Mouse (Mus musculus) embryonic stem cell, embryonic (primary cell): ENCODE results near the gene Trpm5.

Experiments
- CTCF ChIA-PET, 4 experiments: fragments of 300-600 bp in 2 of 4; fragments of 350-600 bp in 2 of 4; sonication (Branson Sonifier 250); formaldehyde crosslinking; loops; one replicate each; lab custom pipeline; 2022; ENCODE audit warnings: inconsistent platforms in 2 of 4; lab: Charles Lee
- POLR2A ChIA-PET, 4 experiments: fragments of 300-600 bp in 2 of 4; fragments of 350-600 bp in 2 of 4; sonication (Branson Sonifier 250); formaldehyde crosslinking; loops; one replicate each; lab custom pipeline; 2022; ENCODE audit warnings: antibody characterized with exemption in 4 of 4, inconsistent platforms in 1 of 4; lab: Charles Lee

The Trpm5 gene

DNA sequence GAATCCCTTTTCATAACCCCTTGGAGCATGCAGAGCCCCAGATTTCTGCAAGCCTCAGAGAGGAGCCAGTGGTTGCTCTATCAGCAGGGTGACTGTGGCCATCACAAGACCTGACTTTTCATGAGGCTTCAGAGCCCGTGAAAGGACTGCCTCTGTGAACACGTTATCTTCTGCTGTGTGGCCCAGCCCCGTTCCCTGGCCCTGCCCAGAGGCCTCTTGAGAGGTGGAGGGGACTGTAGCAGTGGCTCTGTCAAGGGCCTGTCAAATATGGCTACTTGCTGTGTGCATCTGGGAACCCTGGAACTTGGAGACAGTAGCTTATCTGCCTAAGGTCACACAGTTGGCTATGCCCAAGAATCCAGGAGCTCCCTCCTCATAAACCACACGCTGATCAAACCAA, 17.3 kb upstream of the Trpm5 start:
- ChIA-PET POLR2A (interaction anchor here in 2 of 4 experiments (1.1 to 2.2 kb wide), 4 partner anchors 8 to 27 kb away, joined by 3 to 5 read pairs (median 4); no protein-coding TSS in a partner anchor), CTCF (interaction anchor here (0.5 to 2.3 kb wide), 15 partner anchors 12 to 394 kb away, joined by 3 to 21 read pairs (median 6); partner anchors contain the start of gene Trpm5 (in 1 of the 4))

DNA sequence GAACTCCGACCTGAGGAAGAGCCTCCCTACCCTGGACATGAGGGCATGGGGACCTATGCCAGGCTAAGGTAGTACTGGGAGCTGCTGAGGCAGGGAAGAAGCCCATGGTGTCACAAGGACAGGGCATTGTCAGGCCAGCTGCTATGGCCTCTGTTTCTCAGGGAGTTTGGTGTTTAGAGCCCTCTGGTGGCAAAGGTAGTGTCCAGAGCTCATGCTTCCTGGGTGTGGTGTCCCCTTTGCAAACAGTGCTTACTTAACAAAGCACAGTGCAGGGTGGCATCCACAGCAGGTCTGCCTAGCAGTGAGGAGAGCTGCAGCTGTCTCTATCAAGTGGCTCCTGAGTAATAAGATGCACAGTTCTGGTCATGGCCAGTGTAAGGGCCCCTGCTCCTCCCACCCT, 16.4 kb upstream of the Trpm5 start:
- POLR2A ChIA-PET, result interaction anchor here in 2 of 4 experiments (0.7 to 2.2 kb wide), 6 partner anchors 9 to 357 kb away, joined by 3 to 5 read pairs (median 4); no protein-coding TSS in a partner anchor
- CTCF ChIA-PET, result interaction anchor here (0.5 to 2.7 kb wide), 30 partner anchors 9 to 638 kb away, joined by 3 to 21 read pairs (median 6); partner anchors contain the start of genes Trpm5 (in 2 of the 4) and Slc22a18 (in 1 of the 4)

DNA sequence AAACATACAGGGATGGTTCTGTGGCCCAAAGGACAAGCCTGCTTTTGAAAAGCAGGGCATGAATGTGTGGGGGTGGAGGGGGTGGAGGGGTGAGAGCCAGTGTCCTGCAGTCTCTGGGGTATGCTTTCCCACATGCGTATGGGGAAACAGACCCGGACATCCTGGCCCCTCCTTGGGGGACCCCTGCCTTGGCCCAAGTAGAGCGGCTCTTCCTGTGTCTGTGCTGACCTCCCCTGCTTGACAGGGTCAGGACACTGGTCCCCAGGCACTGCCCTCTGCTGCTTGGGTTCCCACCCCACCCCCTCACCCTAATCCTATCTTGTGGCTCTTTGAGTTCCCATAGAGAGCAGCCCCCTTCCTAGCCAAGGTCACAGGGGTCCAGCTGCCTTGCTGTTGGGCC, 15.3 kb upstream of the Trpm5 start:
- POLR2A ChIA-PET, result interaction anchor here in 2 of 4 experiments (0.7 to 1.3 kb wide), 4 partner anchors 10 to 44 kb away, joined by 3 to 4 read pairs (median 4); no protein-coding TSS in a partner anchor
- CTCF ChIA-PET, result interaction anchor here (0.5 to 2.7 kb wide), 13 partner anchors 15 to 364 kb away, joined by 3 to 12 read pairs (median 6); partner anchors contain the start of genes Trpm5 (in 2 of the 4) and Slc22a18 (in 1 of the 4)

DNA sequence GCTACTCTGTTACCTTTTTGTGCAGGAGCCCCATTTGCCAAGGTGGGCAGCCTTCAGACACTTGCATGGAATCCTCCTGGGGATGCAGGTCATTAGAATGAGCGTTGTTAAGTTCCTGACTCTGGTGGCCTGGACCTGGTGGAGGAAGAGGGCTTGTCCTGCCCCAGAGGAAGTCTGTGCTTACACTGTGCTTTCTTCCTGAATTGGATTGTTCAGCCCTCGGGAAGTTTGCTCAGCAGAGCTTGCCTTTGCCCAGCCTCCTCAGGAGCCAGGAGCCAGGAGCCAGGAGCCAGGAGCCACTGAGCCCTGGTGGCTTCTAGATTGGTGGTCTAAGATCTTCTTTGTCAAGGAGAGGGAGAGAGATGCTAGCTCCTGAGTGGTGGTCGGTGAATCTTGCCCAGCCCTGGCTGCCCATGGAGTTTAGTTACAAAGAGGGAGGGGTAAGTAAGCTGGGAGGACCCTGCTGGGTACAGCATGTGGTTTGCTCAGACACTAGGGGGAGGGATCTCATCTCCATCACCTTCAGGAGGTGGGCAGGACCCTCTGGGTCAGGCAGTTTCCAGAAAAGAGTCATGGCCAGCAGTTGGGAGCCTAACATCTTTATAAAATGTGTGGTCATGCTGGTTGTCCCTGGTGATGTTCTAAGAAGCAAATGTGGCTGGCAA, 14.7 kb upstream of the Trpm5 start:
- ChIA-PET CTCF (interaction anchor here (0.5 to 2.7 kb wide), 9 partner anchors 14 to 364 kb away, joined by 3 to 10 read pairs (median 4); partner anchors contain the start of genes Trpm5 (in 2 of the 4) and Slc22a18 (in 1 of the 4)), POLR2A (interaction anchor here in 2 of 4 experiments (0.7 to 1.2 kb wide), 3 partner anchors 11 to 56 kb away, joined by 3 to 4 read pairs (median 3); no protein-coding TSS in a partner anchor)

DNA sequence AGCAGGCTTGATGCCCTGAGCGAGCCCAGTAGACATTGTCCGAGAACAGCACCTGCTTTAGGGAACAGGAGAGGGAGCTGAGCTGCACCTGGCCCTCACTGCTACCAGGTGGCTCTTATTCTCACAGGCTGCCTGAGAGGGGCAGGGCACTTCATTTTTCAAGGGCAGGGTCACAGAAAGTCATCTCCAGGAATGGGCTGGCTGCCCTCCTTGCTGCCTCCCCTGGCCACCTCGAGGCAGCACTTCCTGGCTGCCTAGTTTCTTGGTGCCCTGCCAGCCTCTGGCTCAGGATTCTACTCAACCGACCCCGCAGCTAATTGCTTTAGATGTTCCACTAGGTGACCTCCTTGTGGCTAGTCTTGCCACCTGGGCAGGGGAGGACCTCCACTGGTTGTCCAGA, 13.8 kb upstream of the Trpm5 start:
- ChIA-PET POLR2A (interaction anchor here in 3 of 4 experiments (0.8 to 1.7 kb wide), 4 partner anchors 9 to 43 kb away, joined by 3 read pairs; no protein-coding TSS in a partner anchor), CTCF (interaction anchor here in 2 of 4 experiments (0.7 to 2.2 kb wide), 7 partner anchors 16 to 398 kb away, joined by 3 to 7 read pairs (median 4); no protein-coding TSS in a partner anchor)

DNA sequence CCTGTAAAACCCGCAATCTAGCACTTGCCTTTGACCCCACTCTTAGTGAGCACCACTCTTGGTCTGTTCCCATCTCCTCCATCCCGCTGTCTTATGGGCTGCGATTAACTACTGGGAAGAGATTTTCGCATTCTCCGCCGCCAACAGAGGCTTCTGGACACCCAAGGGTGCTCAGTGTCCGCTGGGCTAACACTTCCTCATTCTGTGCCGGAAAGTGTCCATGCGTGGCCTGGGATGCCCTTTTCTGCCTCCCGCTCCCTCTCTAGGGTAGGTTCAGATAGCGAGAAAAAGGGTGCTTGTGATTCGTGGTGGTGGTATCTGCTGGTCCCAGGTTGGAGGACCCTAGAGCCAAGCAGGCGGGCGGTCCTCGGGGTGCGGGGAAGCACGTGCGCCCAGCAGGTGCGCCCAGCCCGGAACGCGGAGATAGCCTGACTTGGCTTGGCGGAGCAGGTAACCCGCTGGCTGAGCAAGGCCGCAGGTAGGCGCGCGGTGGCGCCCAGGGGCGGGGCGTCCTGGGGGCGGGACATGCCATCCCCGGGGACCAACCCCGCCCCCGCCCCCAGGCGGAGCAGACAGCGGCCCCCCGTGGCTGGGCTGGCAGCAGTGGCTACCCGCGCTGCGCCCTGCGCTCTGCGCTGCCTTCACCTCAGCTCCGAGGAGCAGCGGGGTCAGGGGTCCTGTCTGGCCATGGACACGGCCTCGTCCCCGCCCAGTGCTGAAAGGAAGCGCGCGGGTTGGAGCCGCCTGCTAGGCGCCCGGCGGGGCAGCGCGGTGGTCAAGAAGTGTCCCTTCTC, 12.4 kb upstream of the Trpm5 start:
- POLR2A ChIA-PET, result interaction anchor here in 3 of 4 experiments (1.3 to 1.7 kb wide), 5 partner anchors 10 to 18 kb away, joined by 3 to 4 read pairs (median 3); partner anchors contain the start of gene Trpm5 (in 1 of the 3)
- CTCF ChIA-PET, result interaction anchor here (0.7 to 2.3 kb wide), 15 partner anchors 12 to 399 kb away, joined by 3 to 6 read pairs (median 4); partner anchors contain the start of gene Trpm5 (in 2 of the 4)

DNA sequence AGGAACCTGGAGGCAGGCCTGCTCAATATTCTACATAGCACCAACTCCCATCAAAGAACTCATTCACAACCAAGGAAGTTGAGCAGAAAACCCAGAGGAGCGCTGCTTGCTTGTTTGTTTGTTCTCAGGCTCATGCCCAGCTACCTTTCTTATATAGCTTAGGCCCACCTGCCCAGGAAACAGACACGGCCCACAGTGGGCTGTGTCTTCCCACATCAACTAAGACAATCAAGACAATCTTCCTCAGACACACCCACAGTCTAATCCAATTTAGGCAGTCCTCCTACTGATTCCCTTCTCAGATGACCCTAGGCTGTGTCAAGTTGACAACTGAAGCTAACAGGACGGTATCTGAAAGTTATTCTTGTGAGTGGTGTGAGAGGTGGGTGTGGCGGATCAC, 11.6 kb upstream of the Trpm5 start, which contains the start of gene Kcnq1:
Kcnq1 (plus strand) TSS at position 301 of the 400 bp plus-strand sequence.
- ChIA-PET CTCF (interaction anchor here (0.7 to 2.3 kb wide), 10 partner anchors 11 to 360 kb away, joined by 3 to 6 read pairs (median 4); partner anchors contain the start of gene Trpm5 (in 2 of the 4)), POLR2A (interaction anchor here in 3 of 4 experiments (0.6 to 1.6 kb wide), 5 partner anchors 11 to 721 kb away, joined by 3 to 5 read pairs (median 3); no protein-coding TSS in a partner anchor)

DNA sequence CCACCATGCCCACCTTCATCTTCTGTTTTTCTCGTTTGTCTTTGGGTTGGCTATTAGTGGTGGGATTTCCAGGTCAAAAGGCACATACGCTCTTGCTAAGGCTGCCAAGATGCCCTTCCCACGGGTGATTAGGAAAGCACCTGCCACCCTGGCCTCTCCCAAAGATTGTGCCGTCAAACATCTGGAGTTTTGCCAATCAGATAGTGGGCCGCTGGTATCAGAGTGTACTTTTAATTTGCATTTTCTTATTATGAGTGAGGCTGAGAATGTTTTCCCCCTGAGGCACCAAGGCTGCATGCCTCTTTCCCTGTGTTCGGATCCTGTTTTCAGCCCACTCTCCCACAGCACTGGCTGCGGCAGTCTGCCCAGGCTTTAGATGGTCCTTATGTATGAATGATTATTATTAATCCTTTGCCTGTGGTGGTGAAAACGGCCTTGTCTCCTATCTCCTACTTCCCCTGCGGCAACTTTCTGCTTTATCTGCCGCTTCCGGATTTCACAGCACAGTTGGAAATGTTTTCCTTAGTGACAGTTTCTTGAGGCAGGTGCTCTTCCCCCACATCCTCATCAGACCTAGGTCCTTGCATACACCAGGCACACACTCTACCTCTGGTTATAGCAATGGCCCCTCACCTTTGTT, 10.9 kb upstream of the Trpm5 start:
- CTCF ChIA-PET, result interaction anchor here in 3 of 4 experiments (1.0 to 2.3 kb wide), 6 partner anchors 11 to 361 kb away, joined by 3 to 6 read pairs (median 4); partner anchors contain the start of gene Trpm5 (in 2 of the 3)

DNA sequence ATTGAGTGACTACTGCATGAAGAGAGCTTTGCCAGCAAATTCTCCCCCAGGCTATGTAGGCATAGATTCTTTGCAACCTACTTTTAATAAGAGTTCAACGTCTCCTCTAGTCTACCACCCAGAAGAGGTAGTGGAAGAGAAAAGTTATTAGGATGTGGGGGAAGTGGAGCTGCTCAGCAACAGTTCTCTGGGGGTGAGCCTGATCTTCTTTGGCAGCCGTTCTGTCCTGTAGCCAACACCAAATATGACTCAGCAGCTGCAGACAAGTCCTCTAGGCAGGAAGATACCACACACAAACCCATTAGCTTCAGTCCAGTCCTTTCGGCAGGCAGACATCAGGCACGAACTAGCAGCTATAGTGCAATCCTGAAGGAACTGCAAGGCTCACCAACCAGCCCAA, 6.3 kb upstream of the Trpm5 start:
- ChIA-PET POLR2A (interaction anchor here in 2 of 4 experiments (1.1 to 1.6 kb wide), 3 partner anchors 23 to 401 kb away, joined by 3 to 5 read pairs (median 4); no protein-coding TSS in a partner anchor), CTCF (interaction anchor here in 3 of 4 experiments (0.5 to 3.5 kb wide), 11 partner anchors 11 to 380 kb away, joined by 3 to 13 read pairs (median 3); no protein-coding TSS in a partner anchor)

More for the DNA sequence above, 10.9 kb upstream of the Trpm5 start:
- POLR2A ChIA-PET, result interaction anchor here in 3 of 4 experiments (0.6 to 1.6 kb wide), 5 partner anchors 11 to 722 kb away, joined by 3 to 5 read pairs (median 3); no protein-coding TSS in a partner anchor

DNA sequence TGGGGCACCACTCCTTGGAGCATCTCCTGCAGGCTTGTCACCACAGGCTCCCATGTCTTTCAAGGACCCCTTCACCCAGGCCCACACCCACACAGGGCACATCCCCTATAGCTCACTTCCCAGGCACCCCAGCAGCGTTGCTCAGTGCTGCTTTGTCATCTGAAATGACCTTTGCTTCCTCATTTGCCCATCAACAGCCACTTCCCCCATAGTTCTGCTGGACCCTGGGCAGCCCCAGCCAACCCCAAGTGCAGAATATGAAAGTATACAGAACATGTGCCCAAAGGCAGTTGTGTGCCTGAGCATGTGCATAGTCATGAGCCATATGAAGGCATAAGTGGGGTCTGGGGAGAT, 1.1 kb upstream of the Trpm5 start:
- POLR2A ChIA-PET, result interaction anchor here in 1 of 4 experiments (1.6 kb wide), 1 partner anchor 375 kb away, joined by 3 read pairs; no protein-coding TSS in a partner anchor
- CTCF ChIA-PET, result interaction anchor here (0.6 to 3.8 kb wide), 39 partner anchors 8 to 411 kb away, joined by 3 to 44 read pairs (median 5); partner anchors contain the start of genes Kcnq1 (in 2 of the 4) and Slc22a18 (in 1 of the 4)

DNA sequence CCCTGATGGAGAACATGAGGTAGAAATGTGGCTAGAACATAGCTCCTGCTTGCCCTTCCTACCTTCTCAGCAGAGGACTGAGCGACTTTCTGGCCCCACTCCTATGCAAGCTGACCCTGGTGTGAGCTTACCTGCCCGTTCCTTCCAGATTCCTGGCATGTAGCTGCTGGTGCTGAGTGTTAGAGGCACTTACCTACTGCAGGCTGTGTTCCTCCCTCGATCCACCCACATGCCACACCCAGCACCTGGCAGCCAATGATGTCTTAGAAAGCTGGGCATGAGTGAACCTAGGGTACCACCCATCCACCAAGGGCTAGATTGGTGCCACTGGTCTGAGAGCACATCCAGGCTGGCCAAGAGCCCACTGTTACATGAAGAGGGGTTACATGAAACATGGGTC, 595 bp downstream of the Trpm5 start:
- POLR2A ChIA-PET, result interaction anchor here in 2 of 4 experiments (1.1 to 2.6 kb wide), 5 partner anchors 13 to 199 kb away, joined by 3 to 10 read pairs (median 3); partner anchors contain the start of gene Cd81 (in 1 of the 2)
- CTCF ChIA-PET, result interaction anchor here (0.5 to 3.8 kb wide), 38 partner anchors 8 to 1746 kb away, joined by 3 to 44 read pairs (median 6); partner anchors contain the start of genes Kcnq1 (in 2 of the 4) and Slc22a18 (in 1 of the 4)

DNA sequence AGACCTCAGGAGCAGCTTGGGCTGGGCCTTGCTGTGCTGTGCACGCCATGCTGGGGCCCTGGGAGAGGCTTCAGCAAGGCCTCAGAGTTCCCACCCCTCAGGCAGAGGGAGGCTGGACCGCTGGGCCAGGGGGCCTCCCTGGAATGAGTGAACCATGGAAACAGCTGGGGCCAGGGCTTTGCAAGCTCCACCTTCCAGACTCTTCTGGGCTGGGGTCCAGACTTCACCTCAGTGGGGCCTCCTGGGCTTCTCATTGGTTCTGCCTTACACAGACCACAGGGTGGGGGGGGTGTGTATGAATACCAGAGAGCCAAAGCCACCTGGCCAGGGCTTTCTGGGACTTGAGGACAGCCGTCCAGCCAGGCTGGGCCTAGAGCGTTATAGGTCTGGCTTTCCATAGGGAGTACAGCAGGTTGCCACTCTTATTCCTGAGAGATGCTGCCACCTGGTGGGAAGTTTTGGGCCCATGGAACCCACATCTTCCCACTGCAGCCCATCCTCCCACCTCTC, 7.3 kb downstream of the Trpm5 start:
- POLR2A ChIA-PET, result interaction anchor here in 3 of 4 experiments (0.7 to 6.2 kb wide), 21 partner anchors 10 to 381 kb away, joined by 3 to 50 read pairs (median 5); partner anchors contain the start of genes Cd81 (in 3 of the 3) and Tssc4 (in 1 of the 3)
- CTCF ChIA-PET, result interaction anchor here (0.5 to 5.3 kb wide), 47 partner anchors 8 to 512 kb away, joined by 3 to 89 read pairs (median 5); partner anchors contain the start of genes Cd81 (in 1 of the 4) and Trpm5 (in 1 of the 4)

DNA sequence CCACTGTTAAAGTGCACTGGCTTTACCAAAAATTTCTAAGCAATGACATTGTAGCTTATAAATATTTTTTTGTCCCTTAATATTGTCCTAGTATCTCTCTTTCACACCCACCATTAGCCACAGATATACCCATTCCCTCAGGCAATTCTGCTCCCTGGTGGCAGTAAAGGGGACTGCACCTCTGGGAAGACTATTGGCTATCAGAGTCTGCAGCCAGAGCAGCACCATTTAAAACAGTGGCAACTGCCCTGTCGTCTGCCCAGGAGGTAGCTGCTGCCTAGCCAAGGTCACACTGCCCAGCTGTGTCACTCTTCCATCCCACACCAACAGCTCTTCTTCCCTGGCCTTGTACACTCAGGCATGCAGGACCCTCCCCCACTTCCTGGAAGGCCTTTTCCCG, 8.1 kb downstream of the Trpm5 start:
- ChIA-PET POLR2A (interaction anchor here in 3 of 4 experiments (0.7 to 6.2 kb wide), 26 partner anchors 9 to 1797 kb away, joined by 3 to 50 read pairs (median 4); partner anchors contain the start of genes Cd81 (in 3 of the 3) and Tssc4 (in 1 of the 3)), CTCF (interaction anchor here (0.5 to 5.3 kb wide), 64 partner anchors 8 to 406 kb away, joined by 3 to 89 read pairs (median 4); partner anchors contain the start of genes Trpm5 (in 2 of the 4), Cd81 (in 1 of the 4) and Tssc4 (in 1 of the 4))

DNA sequence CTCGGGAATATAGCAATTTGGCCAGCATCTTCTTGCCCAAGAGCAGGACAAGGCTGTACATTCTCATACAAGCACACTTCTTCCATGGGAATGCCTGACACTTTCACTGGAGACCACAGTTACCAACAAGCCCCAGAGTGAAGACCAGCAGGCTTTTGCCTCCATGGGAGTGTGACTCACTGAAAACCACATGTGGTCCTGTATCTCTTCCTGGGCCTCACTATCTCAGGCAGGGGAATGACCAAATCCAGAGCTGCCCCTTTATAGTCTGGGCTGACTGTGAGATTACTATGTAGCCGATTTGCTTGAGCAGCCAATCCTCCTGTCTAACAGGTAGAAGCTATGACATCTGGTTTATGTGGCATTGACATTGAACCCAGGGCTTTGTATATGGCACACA, 10.7 kb downstream of the Trpm5 start:
- CTCF ChIA-PET, result interaction anchor here in 1 of 4 experiments (1.1 to 4.5 kb wide), 2 partner anchors 10 to 75 kb away, joined by 3 to 89 read pairs; no protein-coding TSS in a partner anchor
- POLR2A ChIA-PET, result interaction anchor here in 2 of 4 experiments (0.9 to 6.2 kb wide), 3 partner anchors 13 to 75 kb away, joined by 3 to 50 read pairs (median 42); partner anchors contain the start of gene Tssc4 (in 1 of the 2)

DNA sequence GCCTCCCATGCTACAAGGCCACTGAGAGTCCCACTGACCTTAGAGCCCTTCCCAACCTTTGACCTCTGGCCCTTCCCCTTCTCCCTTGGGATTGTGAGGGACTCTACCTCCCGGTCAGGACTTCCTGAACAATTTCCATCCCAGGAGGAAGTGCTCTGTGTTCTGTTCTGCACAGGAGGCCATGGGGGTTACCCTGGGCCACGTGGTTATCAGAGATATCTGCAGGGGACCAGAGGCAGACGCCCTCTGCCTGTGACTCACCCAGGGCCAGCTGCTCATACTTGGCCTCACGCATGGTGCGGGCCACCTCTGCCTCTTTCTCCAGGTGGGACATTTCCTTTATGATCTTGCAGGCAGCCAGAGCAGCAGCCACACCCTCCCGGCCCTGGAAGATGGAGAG, 12.4 kb downstream of the Trpm5 start:
- POLR2A ChIA-PET, result interaction anchor here in 3 of 4 experiments (0.6 to 2.3 kb wide), 5 partner anchors 10 to 74 kb away, joined by 3 to 9 read pairs (median 5); partner anchors contain the start of gene Cd81 (in 1 of the 3)

More for the DNA sequence above, 12.4 kb downstream of the Trpm5 start:
- CTCF ChIA-PET, result interaction anchor here in 2 of 4 experiments (0.8 to 1.0 kb wide), 2 partner anchors 9 kb away, joined by 3 to 4 read pairs; no protein-coding TSS in a partner anchor
